Mouse (Mus musculus) cortical plate, adult 2 months (tissue): Measurements from ENCODE around the gene Gm10840. TPM values are rescaled to one million over a fixed set of nuclear protein-coding genes. Genes with fewer than 3 reads are reported as not detected.
A peak's percentile ranks its signal among the peaks of the same experiment; 100 is the strongest.

Experiments
- H3K27ac ChIP-seq: fragments of 200-500 bp; 2 replicates; pipeline ENCODE4 v1.5.1; 2012; ENCODE audit warnings: low read length, control low read depth, inconsistent platforms; ENCODE audit not compliant: insufficient read depth
- H3K4me1 ChIP-seq: fragments of 200-500 bp; 2 replicates; pipeline ENCODE4 v1.6.1; 2011; ENCODE audit warnings: low read length; ENCODE audit not compliant: control insufficient read depth, insufficient read depth
- H3K4me3 ChIP-seq: fragments of 200-500 bp; 2 replicates; pipeline ENCODE4 v1.5.1; 2011; ENCODE audit warnings: mild to moderate bottlenecking, low read length, control low read depth; ENCODE audit not compliant: insufficient read depth
- CTCF ChIP-seq: fragments of 200-500 bp; IDR thresholded peaks from 2 replicates; pipeline ENCODE4 v1.5.1; 2011; ENCODE audit warnings: mild to moderate bottlenecking, control low read depth, low read length; ENCODE audit not compliant: insufficient read depth; ENCODE audit errors: extremely low read depth
- POLR2A ChIP-seq: fragments of 200-500 bp; IDR thresholded peaks from 2 replicates; pipeline ENCODE4 v1.6.1; 2011; ENCODE audit warnings: mild to moderate bottlenecking, low read length, control low read depth; ENCODE audit not compliant: insufficient read depth; ENCODE audit errors: extremely low read depth
- polyA plus RNA-seq: library from polyadenylated mRNA; depleted of rRNA; stranded (reverse); fragments of >200 nt; gene quantifications from 2 replicates; pipeline ENCODE4 v1.2.3, GENCODE M21; 2012

Gm10840 gene
- polyA plus RNA-seq, 1 experiment, result not detected

GRCm38 (mm10) chr11:106175081-106175480 lies 14.4 kb downstream of the Gm10840 start:
- TF ChIP-seq POLR2A (no peak), CTCF (no peak)
- Histone ChIP-seq H3K27ac (no peak overlapping the region), H3K4me1 (peaks cover 6% of the 10 kb centered on the region), H3K4me3 (no peak overlapping the region)

GRCm38 (mm10) chr11:106176372-106176771 lies 15.7 kb downstream of the Gm10840 start:
- no peak overlapping the region for H3K27ac ChIP-seq
- TF ChIP-seq CTCF, result no peak
- no peak for TF ChIP-seq POLR2A
- H3K4me1 ChIP-seq, result peaks cover 8% of the 10 kb centered on the region
- no peak overlapping the region for H3K4me3 ChIP-seq

DNA sequence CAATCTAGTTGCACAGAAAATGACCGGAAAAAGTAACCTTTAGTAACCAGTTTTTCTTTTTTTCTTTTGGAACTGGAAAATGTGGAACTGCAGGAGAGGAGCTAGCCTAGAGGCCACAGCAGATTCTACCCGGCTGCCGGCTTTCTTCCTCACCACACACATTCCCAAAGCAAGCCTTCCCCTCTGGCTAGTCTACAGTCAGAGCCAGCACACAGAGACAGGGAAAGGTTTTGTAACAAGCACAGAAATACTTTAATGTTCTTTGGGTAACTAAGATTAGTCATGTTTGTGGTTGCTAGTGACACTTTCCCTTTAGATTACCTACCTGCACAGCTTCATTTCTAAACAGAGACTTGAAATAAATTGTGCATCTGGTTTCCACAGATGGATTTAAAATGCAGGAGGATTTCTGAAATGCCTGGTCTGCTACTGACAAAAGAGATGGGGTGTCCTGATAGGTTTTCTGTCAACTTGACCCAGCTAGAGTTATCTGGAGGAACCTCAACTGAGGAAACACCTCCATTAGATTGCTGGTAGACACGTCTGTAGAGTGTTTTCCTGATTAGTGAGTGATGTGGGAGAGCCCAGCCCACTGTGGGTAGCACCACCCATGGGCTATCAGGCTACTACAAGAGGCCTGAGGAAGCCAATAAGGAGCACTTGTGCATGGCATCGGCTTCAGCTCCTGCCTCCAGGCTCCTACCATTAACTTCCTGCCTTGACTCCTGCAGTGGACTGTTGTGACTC lies 17.6 kb downstream of the Gm10840 start:
- Histone ChIP-seq H3K4me1 (peaks cover 8% of the 10 kb centered on the region), H3K4me3 (no peak overlapping the region), H3K27ac (no peak overlapping the region; the same call in 1 of the 2 replicates)
- TF ChIP-seq CTCF (no peak), POLR2A (no peak)

DNA sequence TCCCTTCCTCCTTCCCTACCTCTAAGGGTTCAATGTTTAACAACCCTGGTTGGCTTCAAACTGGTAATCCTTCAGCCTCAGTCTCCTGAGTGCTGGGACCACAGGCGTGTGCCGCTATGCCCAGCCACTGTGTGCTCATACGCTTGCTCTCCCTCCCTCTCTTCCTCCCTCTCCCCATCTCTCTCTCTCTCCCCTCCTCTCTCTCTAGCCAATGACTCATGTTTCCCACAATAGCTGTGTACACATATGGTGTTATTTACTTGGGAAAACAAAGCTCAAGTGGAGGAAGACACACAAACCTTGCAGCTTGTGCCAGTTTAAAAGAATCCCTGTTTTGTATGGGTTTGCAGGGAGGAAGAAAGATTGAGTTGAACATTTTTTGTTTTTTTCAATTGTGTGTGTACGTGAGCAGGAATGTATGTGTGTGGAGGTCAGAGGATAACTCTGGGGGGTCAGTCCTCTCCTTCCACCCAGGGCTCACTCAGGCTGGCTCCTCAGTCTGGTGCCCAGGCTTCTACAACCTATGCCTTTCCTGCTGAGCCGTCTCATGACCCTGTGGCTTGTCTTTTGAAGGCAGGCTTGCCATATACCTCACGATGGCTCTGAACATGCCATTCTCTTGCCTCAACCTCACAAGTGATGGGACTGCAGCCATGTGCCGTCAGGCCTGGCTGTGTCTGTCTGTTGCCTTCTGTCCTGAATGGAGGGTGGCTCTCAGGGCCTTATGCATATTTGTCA lies 19.2 kb downstream of the Gm10840 start:
- peaks cover 8% of the 10 kb centered on the region for H3K4me1 ChIP-seq
- H3K27ac ChIP-seq, result peak overlapping the region; percentile 65; the same call in 1 of the 2 replicates

GRCm38 (mm10) chr11:106180449-106180801 lies 19.8 kb downstream of the Gm10840 start:
- H3K4me3 ChIP-seq, result no peak overlapping the region
- H3K27ac ChIP-seq, result peak overlapping the region; percentile 36; the same call in 1 of the 2 replicates
- no peak for TF ChIP-seq POLR2A
- H3K4me1 ChIP-seq, result peaks cover 6% of the 10 kb centered on the region

More for the DNA sequence above, 19.2 kb downstream of the Gm10840 start:
- peak; percentile 50 for TF ChIP-seq POLR2A
- no peak for TF ChIP-seq CTCF
- no peak overlapping the region for H3K4me3 ChIP-seq

- TF ChIP-seq POLR2A, result no peak
- no peak for TF ChIP-seq CTCF
- Histone ChIP-seq H3K4me1 (no peaks in the 10 kb centered on the region), H3K27ac (no peak overlapping the region), H3K4me3 (no peak overlapping the region)
These were observed 26.7 kb downstream of the Gm10840 start for GRCm38 (mm10) chr11:106187326-106187725.

DNA sequence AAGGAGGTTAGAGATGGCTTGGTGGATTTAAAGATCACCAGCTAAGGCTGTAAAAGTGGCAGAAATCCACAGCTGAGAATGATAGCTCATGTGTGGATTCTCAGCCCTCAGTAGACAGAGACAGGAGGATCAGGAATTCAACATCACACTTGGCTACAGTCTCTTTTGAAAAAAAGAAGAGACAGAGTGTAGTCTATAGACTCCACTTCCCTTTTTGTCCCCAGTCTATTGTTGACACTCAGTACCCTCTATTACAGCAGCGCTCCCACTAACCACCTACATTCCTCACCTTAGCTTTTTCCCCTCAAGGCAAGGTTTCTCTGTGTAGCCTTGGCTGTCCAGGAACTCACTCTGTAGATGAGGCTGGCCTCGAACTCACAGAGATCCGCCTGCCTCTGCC lies 31.1 kb downstream of the Gm10840 start:
- Histone ChIP-seq H3K27ac (no peak overlapping the region), H3K4me3 (no peak overlapping the region), H3K4me1 (no peaks in the 10 kb centered on the region)
- TF ChIP-seq POLR2A (no peak), CTCF (no peak)

DNA sequence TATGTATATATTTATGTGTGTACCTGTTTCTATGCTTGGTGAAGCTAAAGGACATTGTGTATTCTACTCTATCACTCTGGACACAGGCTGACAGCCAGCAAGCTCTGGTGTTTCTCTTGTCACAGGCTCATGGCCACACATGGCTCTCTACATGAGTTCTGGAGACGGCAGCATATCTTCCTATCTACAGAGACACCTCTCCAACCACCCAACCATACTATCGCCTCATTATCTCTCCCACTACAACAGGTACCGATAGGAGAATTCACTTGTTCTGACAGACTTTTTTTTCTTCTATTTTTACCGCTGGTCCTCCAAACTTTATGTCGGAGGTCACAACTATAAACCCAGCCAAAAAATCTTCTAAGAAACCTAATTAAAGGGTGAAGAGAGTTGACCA lies 31.6 kb downstream of the Gm10840 start:
- no peaks in the 10 kb centered on the region for H3K4me1 ChIP-seq
- H3K27ac ChIP-seq, result no peak overlapping the region
- H3K4me3 ChIP-seq, result peak overlapping the region; percentile 41; the same call in 1 of the 2 replicates
- TF ChIP-seq CTCF (no peak), POLR2A (no peak)

DNA sequence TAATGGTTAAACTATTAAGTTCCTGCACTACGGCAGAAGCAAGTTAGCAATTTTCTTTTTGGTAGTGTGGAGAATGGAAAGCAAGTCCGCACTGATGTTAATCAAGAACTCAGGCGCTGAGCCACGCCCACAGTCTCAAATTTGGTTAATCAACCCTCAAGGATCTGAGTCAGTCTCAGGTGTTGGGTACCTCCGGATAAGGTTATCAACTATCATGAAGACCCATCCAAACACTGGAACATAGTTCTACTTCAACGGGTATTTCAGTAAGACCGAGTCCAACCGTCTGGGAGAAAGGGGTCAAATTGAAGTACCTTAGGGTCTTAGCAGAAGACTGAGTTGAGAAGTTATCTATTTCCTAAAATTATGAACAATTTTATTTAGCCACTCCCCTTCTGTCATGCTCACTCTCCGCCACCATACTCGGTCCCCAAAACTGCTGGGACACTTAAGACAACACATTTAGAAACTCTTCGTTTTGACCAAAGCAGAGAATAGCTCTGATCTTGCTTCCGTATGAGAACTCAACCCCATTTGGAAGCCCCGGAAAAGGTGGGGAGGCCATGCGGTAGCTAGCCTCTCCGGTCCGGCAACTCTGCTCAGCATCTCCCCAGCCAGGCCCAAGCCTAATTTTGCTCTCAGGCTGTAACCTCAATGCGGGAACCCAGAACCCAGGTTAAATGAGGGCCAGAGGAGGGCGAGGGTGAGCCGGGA lies 32.2 kb downstream of the Gm10840 start:
- Histone ChIP-seq H3K4me1 (no peaks in the 10 kb centered on the region), H3K4me3 (peak overlapping the region; percentile 41), H3K27ac (no peak overlapping the region)
- TF ChIP-seq POLR2A, result no peak
- TF ChIP-seq CTCF, result no peak
